ENCODE assay signal across 8 mouse cellular contexts in genomic region chr11:93995111-93995719, GRCm38 (mm10). TPM values are rescaled to one million over a fixed set of nuclear protein-coding genes. Genes with fewer than 3 reads are reported as not detected.
DNase-seq lines count a peak whose midpoint lies in the region; ATAC-seq and TF ChIP-seq lines count a peak whose summit lies in the region.

No protein-coding gene starts in this region.

- no peak for TF ChIP-seq POLR2A in limb, embryonic 14.5 days (IDR thresholded peaks at IDR 0.05; ENCODE audit: borderline replicate concordance, extremely low read depth, insufficient read depth, insufficient read length)

- H3K9me3 ChIP-seq in kidney, embryonic 14.5 days (ENCODE audit: control insufficient read depth, low read length) = no peaks in the 10 kb centered on the region
- no peaks in the 10 kb centered on the region for H3K9me3 ChIP-seq in limb, embryonic 14.5 days (ENCODE audit: control insufficient read depth, low read length)
- no peaks in the 10 kb centered on the region for H3K9me3 ChIP-seq in midbrain, embryonic 16.5 days (replicated peaks; ENCODE audit: control insufficient read depth, low read length, poor library complexity, severe bottlenecking)

- H3K4me1 ChIP-seq in kidney, embryonic 14.5 days (ENCODE audit: control insufficient read depth, insufficient read depth, low read length) = peaks cover 18% of the 10 kb centered on the region
- peaks cover 8% of the 10 kb centered on the region for H3K4me1 ChIP-seq in limb, embryonic 14.5 days (ENCODE audit: control insufficient read depth, insufficient read depth, low read length)
- peaks cover 26% of the 10 kb centered on the region for H3K4me1 ChIP-seq in midbrain, embryonic 16.5 days (ENCODE audit: control insufficient read depth, insufficient read depth, low read length)

- no peaks in the 10 kb centered on the region for H3K27me3 ChIP-seq in kidney, embryonic 14.5 days (ENCODE audit: control insufficient read depth, insufficient read depth, low read length)
- no peaks in the 10 kb centered on the region for H3K27me3 ChIP-seq in limb, embryonic 14.5 days (ENCODE audit: control insufficient read depth, insufficient read depth, low read length)
- H3K27me3 ChIP-seq in midbrain, embryonic 16.5 days (ENCODE audit: control insufficient read depth, insufficient read depth, low read depth, low read length) = no peaks in the 10 kb centered on the region

- H3K4me3 ChIP-seq in kidney, embryonic 14.5 days (ENCODE audit: low read length) = peak overlapping the region; percentile 96
- peak overlapping the region; percentile 91 for H3K4me3 ChIP-seq in limb, embryonic 14.5 days (replicated peaks; ENCODE audit: low read length)
- peak overlapping the region; percentile 78 for H3K4me3 ChIP-seq in midbrain, embryonic 16.5 days (ENCODE audit: low read depth, low read length)

- WGBS in kidney, embryonic 14.5 days = 7% methylated on average over 15 of the region's 15 CpGs
- WGBS in limb, embryonic 14.5 days = 5% methylated on average over 15 of the region's 15 CpGs
- WGBS in midbrain, embryonic 16.5 days = 6% methylated on average over 15 of the region's 15 CpGs

- H3K4me2 ChIP-seq in kidney, embryonic 14.5 days (replicated peaks; ENCODE audit: low read depth, low read length) = peak overlapping the region; percentile 78
- peak overlapping the region; percentile 65 for H3K4me2 ChIP-seq in limb, embryonic 14.5 days (replicated peaks; ENCODE audit: low read depth, low read length, severe bottlenecking)
- H3K4me2 ChIP-seq in midbrain, embryonic 16.5 days (ENCODE audit: low read length) = peak overlapping the region; percentile 97

- no peaks in the 10 kb centered on the region for H3K36me3 ChIP-seq in kidney, embryonic 14.5 days (ENCODE audit: control insufficient read depth, insufficient read depth, low read length)
- no peaks in the 10 kb centered on the region for H3K36me3 ChIP-seq in limb, embryonic 14.5 days (ENCODE audit: control insufficient read depth, insufficient read depth, low read length)
- no peaks in the 10 kb centered on the region for H3K36me3 ChIP-seq in midbrain, embryonic 16.5 days (ENCODE audit: control insufficient read depth, insufficient read depth, low read length)

- H3K27ac ChIP-seq in kidney, embryonic 14.5 days (ENCODE audit: low read depth, low read length) = peak overlapping the region; percentile 95
- peak overlapping the region; percentile 90 for H3K27ac ChIP-seq in limb, embryonic 14.5 days (replicated peaks; ENCODE audit: low read depth, low read length)
- H3K27ac ChIP-seq in midbrain, embryonic 16.5 days (ENCODE audit: low read length) = peak overlapping the region; percentile 93

- peak; percentile 86 for ATAC-seq in erythroblast, adult 5-6 weeks (replicated peaks; ENCODE audit: low FRiP score, poor library complexity, severe bottlenecking)
- ATAC-seq in kidney, embryonic 14.5 days (ENCODE audit: low FRiP score, low TSS enrichment) = peak; percentile 48
- peak; percentile 16 for ATAC-seq in limb, embryonic 14.5 days (ENCODE audit: low FRiP score, low read depth)
- ATAC-seq in midbrain, embryonic 16.5 days = peak; percentile 46

- H3K9ac ChIP-seq in kidney, embryonic 14.5 days (ENCODE audit: low read depth, low read length) = peak overlapping the region; percentile 92
- peak overlapping the region; percentile 90 for H3K9ac ChIP-seq in limb, embryonic 14.5 days (ENCODE audit: low read depth, low read length, severe bottlenecking)
- peak overlapping the region; percentile 91 for H3K9ac ChIP-seq in midbrain, embryonic 16.5 days (ENCODE audit: low read depth, low read length)

- DNase-seq in B cell, adult 2 months = peak; percentile 87 to 91
- peak; percentile 96 for DNase-seq in brain, adult 2 months (ENCODE audit: low read depth, low spot score)
- DNase-seq in heart, adult 9 months (ENCODE audit: low spot score in 2 of 2) = peak; percentile 96 to 98
- DNase-seq in limb, embryonic 14.5 days (ENCODE audit: low spot score) = peak; percentile 71
- peak; percentile 70 to 81 for DNase-seq in spleen, postnatal 10 days (ENCODE audit: low spot score in 2 of 2)

RNA-seq across cellular contexts. Expression of gene Spag9, which starts 0.7 kb away (rescaled TPM):
- 9.2 and 18.3 TPM in 2 replicates for total RNA-seq in erythroblast, adult 5-6 weeks (2015; ENCODE audit: low replicate concordance)
- total RNA-seq in erythroblast, adult 5-6 weeks (2017; ENCODE audit: low replicate concordance) = 24.3 and 25.9 TPM in 2 replicates
- 45.6 and 55.1 TPM in 2 replicates for polyA plus RNA-seq in kidney, embryonic 14.5 days (2014; fragmentation: Nextera tagmentation; extraction: Ambion mirVana)
- polyA plus RNA-seq in limb, embryonic 14.5 days (2012; rRNA removed) = 52.8 and 56.3 TPM in 2 replicates
- polyA plus RNA-seq in limb, embryonic 14.5 days (2014; fragmentation: Nextera tagmentation; extraction: Ambion mirVana) = 64.6 and 75.4 TPM in 2 replicates
- polyA plus RNA-seq in midbrain, embryonic 16.5 days (2015; fragmentation: Nextera tagmentation; extraction: Ambion mirVana) = 82.7 and 92.9 TPM in 2 replicates

RNA-seq across cellular contexts. Expression of gene Nme1, which starts 26.9 kb away (rescaled TPM):
- total RNA-seq in erythroblast, adult 5-6 weeks (2015; ENCODE audit: low replicate concordance) = 11.9 and 60.4 TPM in 2 replicates
- total RNA-seq in erythroblast, adult 5-6 weeks (2017; ENCODE audit: low replicate concordance) = 16.6 and 19.9 TPM in 2 replicates
- 211 and 282 TPM in 2 replicates for polyA plus RNA-seq in kidney, embryonic 14.5 days (2014; fragmentation: Nextera tagmentation; extraction: Ambion mirVana)
- 152 and 159 TPM in 2 replicates for polyA plus RNA-seq in limb, embryonic 14.5 days (2012; rRNA removed)
- 144 and 151 TPM in 2 replicates for polyA plus RNA-seq in limb, embryonic 14.5 days (2014; fragmentation: Nextera tagmentation; extraction: Ambion mirVana)
- 426 and 443 TPM in 2 replicates for polyA plus RNA-seq in midbrain, embryonic 16.5 days (2015; fragmentation: Nextera tagmentation; extraction: Ambion mirVana)

RNA-seq across cellular contexts. Expression of gene Gm20390, which starts 27.1 kb away (rescaled TPM):
- total RNA-seq in erythroblast, adult 5-6 weeks (2015; ENCODE audit: low replicate concordance) = 22.7 TPM in 1 of 2 replicates, not detected in the other
- 0.68 and 3.9 TPM in 2 replicates for total RNA-seq in erythroblast, adult 5-6 weeks (2017; ENCODE audit: low replicate concordance)
- polyA plus RNA-seq in kidney, embryonic 14.5 days (2014; fragmentation: Nextera tagmentation; extraction: Ambion mirVana) = 458 and 601 TPM in 2 replicates
- polyA plus RNA-seq in limb, embryonic 14.5 days (2012; rRNA removed) = 55.1 and 122 TPM in 2 replicates
- polyA plus RNA-seq in limb, embryonic 14.5 days (2014; fragmentation: Nextera tagmentation; extraction: Ambion mirVana) = 345 and 365 TPM in 2 replicates
- 314 and 329 TPM in 2 replicates for polyA plus RNA-seq in midbrain, embryonic 16.5 days (2015; fragmentation: Nextera tagmentation; extraction: Ambion mirVana)

RNA-seq across cellular contexts. Expression of gene Nme2, which starts 39.2 kb away (rescaled TPM):
- total RNA-seq in erythroblast, adult 5-6 weeks (2015; ENCODE audit: low replicate concordance) = 53.4 and 89.2 TPM in 2 replicates
- 11.8 and 32.5 TPM in 2 replicates for total RNA-seq in erythroblast, adult 5-6 weeks (2017; ENCODE audit: low replicate concordance)
- polyA plus RNA-seq in kidney, embryonic 14.5 days (2014; fragmentation: Nextera tagmentation; extraction: Ambion mirVana) = 271 and 274 TPM in 2 replicates
- 411 and 434 TPM in 2 replicates for polyA plus RNA-seq in limb, embryonic 14.5 days (2012; rRNA removed)
- 334 and 389 TPM in 2 replicates for polyA plus RNA-seq in limb, embryonic 14.5 days (2014; fragmentation: Nextera tagmentation; extraction: Ambion mirVana)
- polyA plus RNA-seq in midbrain, embryonic 16.5 days (2015; fragmentation: Nextera tagmentation; extraction: Ambion mirVana) = 85.5 and 102 TPM in 2 replicates

Comparison
In these comparisons a context has a peak if more than half of its experiments do, and no peak if none do; other contexts are left out.
1. Peak in every context shown above with its lines: DNase-seq, ATAC-seq, H3K4me3 ChIP-seq and H3K27ac ChIP-seq.
2. ATAC-seq: peak in every context shown above with its lines; median percentile 86 in erythroblast, adult 5-6 weeks; 48 in kidney, embryonic 14.5 days; 46 in midbrain, embryonic 16.5 days; 16 in limb, embryonic 14.5 days.